Mouse (Mus musculus): ENCODE measurements around the gene Ctps2.

DNA sequence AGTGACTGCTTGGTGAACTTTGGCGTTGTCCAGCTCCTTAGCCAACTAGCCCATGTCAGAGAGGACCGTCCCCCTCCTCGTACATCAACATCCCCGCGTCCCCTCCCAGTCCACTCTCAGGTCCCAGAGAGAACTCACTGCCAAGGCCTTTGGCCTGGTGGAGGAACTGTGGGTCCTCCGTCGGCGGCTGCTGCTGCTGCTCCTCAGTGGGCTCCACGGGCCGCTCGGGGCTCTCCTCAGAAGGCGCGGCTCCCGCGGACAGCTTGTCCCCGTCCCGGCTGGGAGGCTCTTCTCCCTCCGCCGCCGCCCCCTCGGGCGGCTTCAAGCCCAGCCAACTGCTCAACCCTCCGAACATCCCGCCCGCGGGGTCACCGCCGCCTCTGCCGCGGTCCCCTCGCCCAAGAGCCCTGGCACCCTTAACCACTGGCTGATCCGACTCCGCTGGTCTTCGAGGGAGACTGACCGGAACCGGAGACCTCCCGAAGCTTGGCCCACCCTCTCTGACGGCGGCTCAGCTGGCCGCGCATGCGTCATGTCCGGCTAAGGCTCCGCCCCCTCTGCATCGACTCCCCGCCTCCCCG, 13.0 kb upstream of the Ctps2 start, which contains the start of gene Syap1:
- no peak for TF ChIP-seq CTCF (IDR thresholded peaks at IDR 0.05; ENCODE audit: control insufficient read depth, insufficient read depth, insufficient read length)
- TF ChIP-seq MYOD1 (IDR thresholded peaks at IDR 0.05; ENCODE audit: control insufficient read depth, insufficient read length, low read depth), result no peak
- no peak for TF ChIP-seq MYOG (IDR thresholded peaks at IDR 0.05; ENCODE audit: control insufficient read depth, extremely low read depth, insufficient read length)
- no peak for TF ChIP-seq MAX (IDR thresholded peaks at IDR 0.05)
